Mouse (Mus musculus): ENCODE results near the gene Golt1a.

The Golt1a gene

GRCm38 (mm10) chr1:133309652-133310267, at the start of gene Golt1a:
Gene Golt1a, plus strand, starts transcription at chr1:133309800.
- no peak for DNase-seq (ENCODE audit: low spot score)

DNA sequence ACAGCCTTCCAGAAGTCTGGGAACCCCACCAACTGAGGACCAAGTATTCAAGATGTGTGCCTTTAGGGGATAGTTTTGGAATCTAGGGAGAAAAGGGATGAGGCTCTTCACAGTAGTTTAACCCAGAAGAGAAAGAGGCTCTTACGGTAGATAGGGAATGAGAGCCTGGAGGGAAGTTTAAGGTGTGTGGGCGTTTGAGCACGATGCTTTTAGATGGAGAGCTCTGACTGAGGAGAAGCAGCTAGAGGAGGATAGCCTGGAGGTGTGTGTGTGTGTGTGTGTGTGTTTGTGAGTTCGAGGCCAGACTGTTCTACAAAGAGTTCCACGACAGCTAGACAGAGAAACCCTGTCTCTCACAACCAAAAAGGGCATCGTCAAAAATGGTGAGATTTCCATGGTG, 47.0 kb upstream of the Golt1a start:
- no peak for DNase-seq (ENCODE audit: low spot score)

GRCm38 (mm10) chr1:133263134-133263533, 46.5 kb upstream of the Golt1a start:
- DNase-seq (ENCODE audit: low spot score): no peak

- no peak for DNase-seq (ENCODE audit: low spot score)
Observed at GRCm38 (mm10) chr1:133264367-133264766, 45.2 kb upstream of the Golt1a start.

DNA sequence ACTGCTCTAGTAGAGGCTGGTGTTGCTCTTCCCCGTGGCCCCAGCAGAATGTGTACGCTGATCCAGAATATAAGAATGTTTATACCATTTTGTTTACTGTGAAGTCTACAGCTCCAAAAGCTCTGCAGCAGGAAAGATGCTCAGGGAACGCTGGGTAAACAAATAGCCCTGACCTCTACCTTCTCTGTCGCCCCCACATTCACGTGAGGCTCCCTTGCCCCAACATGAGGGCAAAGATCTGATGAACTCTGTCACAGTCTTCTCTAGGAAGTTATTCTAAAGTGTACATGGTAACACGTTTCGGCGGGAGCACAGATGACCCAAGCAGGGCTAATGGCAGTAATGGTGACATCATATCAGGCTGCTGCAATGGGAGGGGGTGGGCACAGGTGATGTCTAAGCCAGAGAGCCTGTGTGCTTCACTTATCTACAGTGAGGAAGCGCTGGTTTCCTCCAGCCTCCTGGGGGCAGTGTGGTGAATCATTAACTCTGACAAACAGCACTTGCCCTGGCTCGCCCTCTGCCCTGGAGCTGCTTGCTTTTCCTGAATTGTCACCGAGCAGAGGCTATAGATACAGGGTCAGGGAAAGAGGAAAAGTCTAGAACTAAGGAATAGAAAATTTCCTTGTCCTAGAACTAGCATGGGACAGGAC, 44.4 kb upstream of the Golt1a start:
- DNase-seq (ENCODE audit: low spot score): peak; percentile 61

GRCm38 (mm10) chr1:133267094-133267493, 42.5 kb upstream of the Golt1a start:
- no peak for DNase-seq (ENCODE audit: low spot score)

DNA sequence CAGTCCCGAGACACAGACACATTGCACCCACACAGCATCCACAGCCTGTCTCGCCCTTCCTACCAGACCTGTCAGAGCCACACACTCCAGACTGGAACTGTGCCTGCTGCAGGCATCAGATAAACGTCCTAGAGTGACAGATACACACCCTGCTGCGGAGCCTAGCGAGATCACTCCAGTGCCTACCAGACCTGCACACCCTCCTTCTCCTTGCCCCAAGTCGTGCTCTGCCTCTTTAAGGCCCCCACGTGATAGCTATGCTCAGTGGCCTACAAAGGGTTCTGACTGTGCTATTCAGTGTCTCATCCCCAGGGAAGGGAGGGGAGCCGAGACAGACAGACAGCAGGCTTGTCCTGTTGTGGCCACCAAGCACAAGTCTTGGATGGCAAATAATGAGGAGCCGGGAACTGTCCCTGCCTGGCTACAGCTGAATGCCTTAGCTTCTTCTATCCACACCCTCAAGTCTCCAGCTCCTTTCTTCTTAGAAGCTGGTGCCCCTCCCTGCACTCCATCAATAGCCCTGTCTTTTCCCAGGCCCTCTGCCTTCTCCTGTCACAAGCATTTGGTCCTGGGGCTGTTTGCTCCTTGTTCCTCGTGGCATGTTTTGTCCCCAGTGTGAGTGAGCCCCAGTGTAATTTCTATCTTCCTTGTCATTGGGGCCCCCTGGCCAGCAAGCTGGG, 41.6 kb upstream of the Golt1a start:
- DNase-seq (ENCODE audit: low spot score): peak; percentile 49

DNA sequence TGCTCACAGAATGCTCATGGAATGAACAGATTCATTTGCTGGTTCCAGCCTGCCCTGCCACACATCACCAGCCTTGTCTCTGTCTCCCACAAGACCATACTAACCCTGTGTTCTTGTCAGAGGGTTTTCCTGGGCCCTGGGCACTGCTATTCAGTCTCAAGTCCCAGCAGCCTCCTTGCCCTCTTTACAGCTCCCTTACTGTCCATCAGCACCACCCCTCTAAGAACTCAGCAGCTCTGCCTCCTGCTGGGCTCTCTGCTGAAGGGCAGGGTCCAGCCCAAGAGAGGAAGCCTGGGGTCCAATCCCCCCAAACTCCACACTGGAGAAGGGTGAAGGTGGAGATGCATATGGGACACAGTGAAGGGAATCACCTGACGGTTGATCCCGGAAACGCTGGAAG, 41.1 kb upstream of the Golt1a start:
- peak; percentile 51 for DNase-seq (ENCODE audit: low spot score)

- DNase-seq (ENCODE audit: low spot score): peak; percentile 35
Observed at GRCm38 (mm10) chr1:133270336-133270735, 39.3 kb upstream of the Golt1a start.

DNA sequence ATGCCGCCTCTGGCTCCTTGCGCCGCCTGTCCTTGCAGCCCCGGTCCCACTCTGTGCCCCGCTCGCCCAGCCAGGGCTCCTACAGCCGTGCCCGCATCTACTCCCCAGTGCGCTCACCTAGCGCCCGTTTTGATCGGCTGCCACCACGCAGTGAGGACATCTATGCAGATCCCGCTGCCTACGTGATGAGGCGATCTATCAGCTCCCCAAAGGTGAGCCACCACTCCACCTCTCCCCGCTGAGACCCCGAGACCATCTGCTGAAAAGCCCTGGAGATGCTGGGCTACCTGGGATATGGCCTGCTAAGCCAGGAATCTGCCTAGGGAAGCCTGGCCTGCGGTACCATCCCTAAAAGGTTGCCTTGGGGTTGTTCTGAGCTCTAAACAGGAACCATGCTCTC, 35.4 kb upstream of the Golt1a start:
- no peak for DNase-seq (ENCODE audit: low spot score)

GRCm38 (mm10) chr1:133276983-133277382, 32.6 kb upstream of the Golt1a start:
- DNase-seq (ENCODE audit: low spot score): no peak

GRCm38 (mm10) chr1:133278539-133278938, 31.1 kb upstream of the Golt1a start:
- DNase-seq (ENCODE audit: low spot score): no peak

- no peak for DNase-seq (ENCODE audit: low spot score)
Observed at GRCm38 (mm10) chr1:133278946-133279631, 30.5 kb upstream of the Golt1a start.

DNA sequence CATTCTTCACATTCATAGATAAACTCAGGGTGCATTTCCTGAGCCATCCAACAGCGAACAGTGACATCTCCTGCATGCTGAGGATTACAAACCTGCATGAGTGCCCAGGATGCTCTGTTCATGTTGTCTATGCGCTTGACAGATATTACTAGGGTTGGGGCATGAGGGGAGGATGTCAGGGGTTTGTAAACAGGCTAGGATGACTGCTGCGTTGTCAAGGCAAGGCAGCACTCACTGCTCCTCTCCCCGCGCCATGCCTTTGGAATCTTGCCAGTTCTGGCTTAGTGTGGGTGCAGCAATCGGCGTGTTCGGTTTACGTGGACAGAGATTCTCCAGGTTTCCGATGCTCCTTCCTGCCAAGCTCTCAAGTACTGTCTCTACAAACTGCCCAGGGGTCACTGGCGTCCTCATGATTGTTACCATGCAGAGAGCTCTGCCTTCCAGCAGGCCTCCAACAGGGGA, 29.9 kb upstream of the Golt1a start:
- no peak for DNase-seq (ENCODE audit: low spot score)

DNA sequence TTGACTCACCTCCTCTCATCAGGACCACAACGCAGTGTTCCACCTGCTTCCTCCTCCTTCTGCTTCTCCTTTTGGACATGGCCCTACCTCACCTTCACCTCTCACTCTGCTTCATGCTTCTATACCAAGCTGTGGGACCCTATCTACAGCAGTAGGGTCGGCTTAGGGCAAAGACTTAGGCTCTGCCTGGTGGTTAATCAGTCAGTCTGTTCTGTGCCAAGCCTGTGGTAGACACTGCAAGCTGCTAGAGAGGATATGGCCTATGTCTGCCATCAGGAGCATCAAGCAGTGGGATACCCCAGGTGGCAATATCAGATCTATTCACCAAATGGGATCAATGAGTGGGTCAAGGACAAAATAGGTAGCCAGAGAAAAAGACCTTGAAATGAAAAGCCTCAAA, 29.1 kb upstream of the Golt1a start:
- no peak for DNase-seq (ENCODE audit: low spot score)

GRCm38 (mm10) chr1:133285907-133286306, 23.7 kb upstream of the Golt1a start:
- no peak for DNase-seq (ENCODE audit: low spot score)

DNA sequence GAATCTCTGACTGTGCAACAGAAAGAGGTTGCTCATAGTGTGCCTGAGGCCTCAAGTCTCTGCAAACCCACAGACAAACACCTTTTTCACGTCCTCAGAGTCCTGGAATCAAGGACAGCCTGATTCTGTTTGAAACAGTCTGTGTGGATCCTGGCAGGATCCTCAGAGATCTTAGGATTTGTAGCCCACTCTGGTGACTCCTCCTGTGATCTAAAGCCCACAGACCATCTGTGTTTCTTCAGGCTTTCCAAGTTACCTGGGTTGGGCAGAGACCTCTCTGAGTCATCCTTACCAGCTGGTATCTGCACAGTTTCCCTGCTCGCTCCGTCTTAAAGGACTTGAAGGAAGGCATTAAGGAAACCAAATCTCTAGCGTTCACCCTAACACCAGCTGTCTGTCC, 22.5 kb upstream of the Golt1a start:
- no peak for DNase-seq (ENCODE audit: low spot score)

DNA sequence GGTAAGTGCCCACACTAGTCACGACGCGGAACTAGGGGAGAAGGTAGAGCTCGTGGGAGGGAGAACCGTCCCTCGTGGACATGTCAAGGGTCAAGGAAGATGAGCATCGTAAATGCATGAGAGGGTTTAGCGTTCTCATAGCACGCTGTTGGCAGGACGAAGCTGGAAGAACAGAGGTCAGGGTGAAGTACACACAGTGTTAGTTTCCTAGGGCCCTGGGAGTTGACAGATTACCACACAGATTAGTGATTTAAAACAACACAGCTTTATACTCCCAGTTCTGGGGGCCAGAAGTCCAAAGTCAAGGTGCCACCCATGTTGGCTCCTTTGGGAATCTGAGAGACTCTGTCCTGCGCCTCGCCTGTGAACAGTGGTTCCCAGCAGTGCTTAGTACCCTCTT, 21.7 kb upstream of the Golt1a start:
- no peak for DNase-seq (ENCODE audit: low spot score)

DNA sequence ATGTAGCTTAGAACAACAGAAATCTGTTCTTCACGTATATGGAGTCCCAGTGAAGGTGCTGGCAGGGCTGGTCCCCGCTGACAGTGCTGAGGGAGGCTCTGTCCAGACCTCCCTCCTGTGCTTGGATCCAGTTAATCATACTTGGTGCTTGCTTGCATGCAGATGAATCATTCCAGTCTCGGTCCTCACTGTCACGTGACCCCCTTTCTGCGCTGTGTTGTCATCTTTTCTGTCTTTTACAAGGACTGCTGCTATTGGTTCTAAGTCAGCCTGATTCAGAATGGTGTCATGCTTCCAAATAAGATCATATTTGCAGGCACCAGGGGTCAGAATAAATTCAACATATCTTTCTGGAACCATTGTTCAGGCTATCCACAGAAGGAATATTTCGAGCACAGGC, 17.7 kb upstream of the Golt1a start:
- no peak for DNase-seq (ENCODE audit: low spot score)

DNA sequence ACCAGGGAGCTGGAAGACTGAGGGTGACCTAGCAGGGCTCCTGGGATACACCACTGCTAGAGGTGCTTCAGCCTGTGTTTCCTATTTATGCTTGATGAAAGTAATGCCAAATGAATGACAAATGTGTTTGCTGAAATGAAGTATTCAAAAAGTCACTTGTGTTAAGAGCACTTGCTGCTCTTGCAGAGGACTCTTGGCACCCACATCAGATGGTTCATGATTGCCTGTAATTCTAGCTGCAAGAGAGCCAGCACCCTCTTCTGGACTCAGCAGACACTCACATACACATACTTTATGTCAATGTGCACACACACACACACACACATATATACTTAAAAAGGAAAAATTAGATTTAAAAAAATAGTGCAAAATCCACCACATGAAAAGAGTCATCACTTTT, 17.0 kb upstream of the Golt1a start:
- DNase-seq (ENCODE audit: low spot score): no peak

DNA sequence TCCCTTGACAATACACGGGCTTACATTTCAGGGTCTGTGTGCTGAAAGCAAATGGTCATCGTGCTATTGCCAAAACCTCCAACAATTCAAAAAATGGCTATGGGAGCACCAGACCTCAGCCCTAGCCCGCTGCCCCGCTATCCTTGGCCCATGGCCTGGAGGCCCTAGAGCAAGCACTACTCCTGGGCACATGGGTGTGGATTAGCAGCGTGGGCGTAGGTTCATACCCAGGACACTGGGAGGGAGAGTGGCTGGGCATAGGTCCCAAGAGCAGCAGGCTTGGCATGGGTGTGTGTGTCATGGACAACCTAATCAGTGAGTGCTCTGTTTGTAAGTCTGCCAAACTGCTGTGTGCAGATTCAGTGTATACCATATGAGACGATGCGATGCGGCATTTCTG, 13.2 kb upstream of the Golt1a start:
- no peak for DNase-seq (ENCODE audit: low spot score)

- no peak for DNase-seq (ENCODE audit: low spot score)
Observed at GRCm38 (mm10) chr1:133298816-133299215, 10.8 kb upstream of the Golt1a start.

GRCm38 (mm10) chr1:133302540-133302939, 7.1 kb upstream of the Golt1a start:
- DNase-seq (ENCODE audit: low spot score): no peak
